Mouse (Mus musculus) forebrain, embryonic 11.5 days (tissue): ENCODE measurements at regions not wholly inside any gene's neighbourhood (a gene's known extent, or its start where the extent isn't known, plus 50 kb on each side); places are given as distances from the start of the nearest gene placed in this dataset.

Experiments
- ATAC-seq: fragments of 200-750 bp; cut with Nextera tagmentation; replicated peaks from 2 replicates; pipeline ENCODE4 v1.8.0; 2017; ENCODE audit warnings: moderate TSS enrichment; ENCODE audit not compliant: low FRiP score
- DNase-seq: peaks from one replicate; pipeline ENCODE4 v3.0.0-alpha.2; 2017; ENCODE audit warnings: low spot score
- H3K27ac ChIP-seq: fragments of 300-500 bp; sonication (generic); 2 replicates; pipeline ENCODE4 v1.5.1; 2014; ENCODE audit warnings: low read depth, low read length
- H3K27me3 ChIP-seq: fragments of 300-500 bp; sonication (generic); 2 replicates; pipeline ENCODE4 v1.6.1; 2014; ENCODE audit warnings: mild to moderate bottlenecking, low read length, mixed read lengths; ENCODE audit not compliant: control insufficient read depth, insufficient read depth
- H3K36me3 ChIP-seq: fragments of 300-500 bp; sonication (generic); 2 replicates; pipeline ENCODE4 v1.6.1; 2014; ENCODE audit warnings: mild to moderate bottlenecking, low read length, moderate library complexity, mixed read lengths; ENCODE audit not compliant: control insufficient read depth, insufficient read depth
- H3K4me1 ChIP-seq: fragments of 300-500 bp; sonication (generic); replicated peaks from 2 replicates; pipeline ENCODE4 v1.6.1; 2014; ENCODE audit warnings: low read length, mixed read lengths; ENCODE audit not compliant: control insufficient read depth, insufficient read depth
- H3K4me2 ChIP-seq: fragments of 300-500 bp; sonication (generic); 2 replicates; pipeline ENCODE4 v1.6.1; 2014; ENCODE audit warnings: low read depth, mild to moderate bottlenecking, low read length, moderate library complexity, mixed read lengths; ENCODE audit not compliant: severe bottlenecking
- H3K4me3 ChIP-seq: fragments of 300-500 bp; sonication (generic); 2 replicates; pipeline ENCODE4 v1.5.1; 2014; ENCODE audit warnings: low read depth, low read length
- H3K9ac ChIP-seq: fragments of 300-500 bp; sonication (generic); 2 replicates; pipeline ENCODE4 v1.6.1; 2014; ENCODE audit warnings: low read length
- H3K9me3 ChIP-seq: fragments of 300-500 bp; sonication (generic); 2 replicates; pipeline ENCODE4 v1.6.1; 2016; ENCODE audit warnings: low read length, mixed read lengths; ENCODE audit not compliant: control insufficient read depth
- WGBS: fragments of 180-500 bp; shearing (Covaris S2); extraction: QIAGEN DNeasy Blood & Tissue Kit; methylation state at CpG from one replicate; pipeline ENCODE4 v1.1.7; 2014; 5-methylcytosine and 5-hydroxymethylcytosine counted together

- no peaks in the 10 kb centered on the region for H3K27me3 ChIP-seq
- no peaks in the 10 kb centered on the region for H3K36me3 ChIP-seq
- no peak overlapping the region for H3K27ac ChIP-seq
- 82% methylated on average over 3 of the region's 3 CpGs for WGBS
- no peak overlapping the region for H3K4me2 ChIP-seq
- H3K4me1 ChIP-seq: no peaks in the 10 kb centered on the region
- no peak overlapping the region for H3K4me3 ChIP-seq
- no peak overlapping the region for H3K9ac ChIP-seq
- no peak for DNase-seq
- no peaks in the 10 kb centered on the region for H3K9me3 ChIP-seq
- ATAC-seq: no peak
Measured at GRCm38 (mm10) chr3:60281959-60282495, 190.6 kb upstream of the Mbnl1 start.

GRCm38 (mm10) chr3:60292142-60292541, 180.5 kb upstream of the Mbnl1 start:
- Histone ChIP-seq H3K27ac (no peak overlapping the region), H3K27me3 (no peaks in the 10 kb centered on the region), H3K4me2 (no peak overlapping the region), H3K4me1 (no peaks in the 10 kb centered on the region), H3K4me3 (no peak overlapping the region), H3K9ac (no peak overlapping the region), H3K9me3 (no peaks in the 10 kb centered on the region), H3K36me3 (no peaks in the 10 kb centered on the region)
- 96% methylated on average over 2 of the region's 2 CpGs for WGBS
- no peak for DNase-seq
- ATAC-seq: no peak

DNA sequence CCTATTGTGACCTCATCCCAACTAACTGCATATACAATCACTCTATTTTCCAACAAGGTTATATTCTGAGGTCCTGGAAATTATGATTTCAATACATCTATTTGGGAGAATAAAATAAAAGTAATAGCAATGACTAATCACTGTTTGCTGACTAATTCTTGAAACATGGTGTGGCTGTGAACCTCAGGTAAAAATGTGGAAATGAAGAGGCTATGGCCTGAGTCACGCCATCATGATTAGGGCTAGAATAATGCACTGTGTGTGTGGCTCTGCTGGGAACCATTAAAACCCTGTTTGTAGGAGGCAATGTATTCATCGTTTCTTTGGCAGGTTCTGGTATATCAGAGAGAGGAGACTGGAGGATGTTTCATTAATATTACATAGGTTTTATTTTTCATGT, 179.7 kb upstream of the Mbnl1 start:
- ATAC-seq (no peak), DNase-seq (no peak)
- Histone ChIP-seq H3K27me3 (no peaks in the 10 kb centered on the region), H3K9me3 (no peaks in the 10 kb centered on the region), H3K4me3 (no peak overlapping the region), H3K9ac (no peak overlapping the region), H3K4me1 (no peaks in the 10 kb centered on the region), H3K4me2 (no peak overlapping the region), H3K27ac (no peak overlapping the region), H3K36me3 (no peaks in the 10 kb centered on the region)
- 80% methylated on average over 2 of the region's 2 CpGs for WGBS

DNA sequence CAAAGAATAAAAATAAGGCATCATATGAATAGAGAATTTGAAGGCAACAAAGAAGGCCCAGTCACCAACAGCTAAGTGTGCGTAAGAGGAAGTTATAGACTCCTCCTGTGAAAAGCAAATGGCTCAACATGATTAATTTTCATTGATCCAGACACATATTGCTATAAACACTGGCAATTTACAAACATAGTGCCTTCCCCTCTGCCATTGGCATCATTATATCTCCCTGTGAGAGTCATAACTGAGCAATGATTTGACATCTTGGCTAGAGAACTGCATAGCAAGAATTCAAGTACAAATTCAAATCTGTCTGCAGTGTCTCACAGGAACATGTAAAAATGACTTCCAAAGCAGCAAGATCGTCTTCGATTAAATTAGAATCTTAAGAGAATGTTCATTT, 167.2 kb upstream of the Mbnl1 start:
- H3K9me3 ChIP-seq: no peaks in the 10 kb centered on the region
- no peak overlapping the region for H3K27ac ChIP-seq
- ATAC-seq (no peak), DNase-seq (no peak)
- no peak overlapping the region for H3K4me2 ChIP-seq
- H3K27me3 ChIP-seq: no peaks in the 10 kb centered on the region
- 94% methylated on average over 3 of the region's 3 CpGs for WGBS
- no peaks in the 10 kb centered on the region for H3K4me1 ChIP-seq
- H3K9ac ChIP-seq: no peak overlapping the region
- no peak overlapping the region for H3K4me3 ChIP-seq
- H3K36me3 ChIP-seq: no peaks in the 10 kb centered on the region

GRCm38 (mm10) chr3:60310402-60310801, 162.2 kb upstream of the Mbnl1 start:
- no peaks in the 10 kb centered on the region for H3K36me3 ChIP-seq
- no peaks in the 10 kb centered on the region for H3K27me3 ChIP-seq
- ATAC-seq: no peak
- H3K27ac ChIP-seq: no peak overlapping the region
- H3K9ac ChIP-seq: no peak overlapping the region
- WGBS: 84% methylated on average over 3 of the region's 3 CpGs
- no peak for DNase-seq
- H3K4me3 ChIP-seq: no peak overlapping the region
- H3K4me2 ChIP-seq: no peak overlapping the region
- H3K9me3 ChIP-seq: no peaks in the 10 kb centered on the region
- no peaks in the 10 kb centered on the region for H3K4me1 ChIP-seq

DNA sequence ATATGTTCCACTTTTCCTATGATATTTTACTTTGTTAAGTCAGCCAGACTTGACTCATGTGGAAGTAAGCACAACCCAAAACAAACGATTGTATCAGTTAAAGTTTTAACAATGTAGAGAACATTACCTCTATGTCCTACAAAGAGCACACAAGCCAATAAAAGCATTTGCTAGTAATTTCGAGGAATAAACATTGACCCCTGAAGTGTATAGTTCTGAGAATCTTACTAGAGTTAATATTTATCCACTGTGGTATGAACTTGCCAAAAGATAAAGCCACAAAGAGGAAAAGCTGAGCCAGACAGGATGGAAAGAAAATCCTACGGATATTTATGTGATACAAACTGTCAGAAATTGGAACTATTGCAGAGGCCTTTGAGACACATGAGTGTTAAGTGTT, 161.5 kb upstream of the Mbnl1 start:
- Histone ChIP-seq H3K36me3 (no peaks in the 10 kb centered on the region), H3K27ac (no peak overlapping the region), H3K4me2 (no peak overlapping the region), H3K4me1 (no peaks in the 10 kb centered on the region), H3K27me3 (no peaks in the 10 kb centered on the region), H3K9ac (no peak overlapping the region), H3K9me3 (no peaks in the 10 kb centered on the region), H3K4me3 (no peak overlapping the region)
- WGBS: 77% methylated on average over 3 of the region's 3 CpGs
- DNase-seq (no peak), ATAC-seq (no peak)

- H3K9me3 ChIP-seq: no peaks in the 10 kb centered on the region
- no peak overlapping the region for H3K4me3 ChIP-seq
- 67% methylated on average over 1 of the region's 1 CpGs for WGBS
- no peak overlapping the region for H3K27ac ChIP-seq
- no peak overlapping the region for H3K4me2 ChIP-seq
- H3K27me3 ChIP-seq: no peaks in the 10 kb centered on the region
- H3K4me1 ChIP-seq: no peaks in the 10 kb centered on the region
- DNase-seq: no peak
- H3K9ac ChIP-seq: no peak overlapping the region
- no peaks in the 10 kb centered on the region for H3K36me3 ChIP-seq
- ATAC-seq: no peak
Measured at GRCm38 (mm10) chr3:60320213-60320936, 152.3 kb upstream of the Mbnl1 start.

DNA sequence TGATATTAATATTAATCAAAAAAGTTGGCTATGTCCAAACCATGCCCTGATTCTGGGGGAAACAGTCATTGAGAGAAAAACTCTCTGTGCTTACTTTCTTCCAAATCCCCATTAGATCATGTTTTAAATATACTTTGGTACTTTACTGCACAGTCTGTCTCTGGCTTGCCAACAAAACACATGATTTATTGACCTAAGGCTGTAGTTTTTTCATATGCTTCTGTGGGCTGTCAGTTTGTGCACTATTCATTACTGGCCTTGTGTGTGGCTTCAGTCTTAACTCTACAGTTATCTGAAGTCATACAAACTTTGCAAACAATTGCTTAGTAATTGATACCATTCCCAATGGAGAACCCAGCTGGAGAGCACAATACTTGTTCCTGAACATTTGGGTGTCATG, 149.1 kb upstream of the Mbnl1 start:
- Histone ChIP-seq H3K4me1 (no peaks in the 10 kb centered on the region), H3K27ac (no peak overlapping the region), H3K9ac (no peak overlapping the region), H3K36me3 (no peaks in the 10 kb centered on the region), H3K4me3 (no peak overlapping the region), H3K9me3 (no peaks in the 10 kb centered on the region), H3K4me2 (no peak overlapping the region), H3K27me3 (no peaks in the 10 kb centered on the region)
- DNase-seq: no peak
- no peak for ATAC-seq

DNA sequence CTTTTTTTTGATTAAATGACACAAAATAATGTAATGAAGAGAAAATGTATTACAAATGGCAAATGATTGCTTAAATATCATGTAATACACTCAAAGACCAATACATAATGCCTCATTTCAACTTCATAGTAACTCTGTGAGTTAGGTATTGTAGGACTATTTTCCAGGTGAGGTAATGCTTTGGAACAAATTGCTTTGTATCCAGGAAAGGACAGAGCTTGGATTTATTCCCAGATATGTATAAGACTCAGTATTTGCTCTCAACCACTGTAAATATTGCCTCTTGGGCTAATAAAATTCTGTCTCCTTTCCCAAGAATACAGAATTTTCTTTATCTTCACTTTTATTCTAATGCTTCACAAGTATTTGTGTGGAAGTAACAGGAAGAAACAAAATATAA, 148.2 kb upstream of the Mbnl1 start:
- no peaks in the 10 kb centered on the region for H3K36me3 ChIP-seq
- no peak overlapping the region for H3K4me2 ChIP-seq
- H3K27me3 ChIP-seq: no peaks in the 10 kb centered on the region
- ATAC-seq (no peak), DNase-seq (no peak)
- H3K4me3 ChIP-seq: no peak overlapping the region
- H3K9ac ChIP-seq: no peak overlapping the region
- no peak overlapping the region for H3K27ac ChIP-seq
- H3K4me1 ChIP-seq: no peaks in the 10 kb centered on the region
- H3K9me3 ChIP-seq: no peaks in the 10 kb centered on the region
